Comparison of ENCODE assay signal across 9 mouse cellular contexts in genomic region chr6:108658051-108658415, GRCm38 (mm10). TPM values are rescaled to one million over a fixed set of nuclear protein-coding genes. Genes with fewer than 3 reads are reported as not detected.
DNase-seq lines count a peak whose midpoint lies in the region; ATAC-seq and TF ChIP-seq lines count a peak whose summit lies in the region.
"Had no signal": no experiment of that assay in that cellular context is flagged by ENCODE, and none has a peak within 500 bp of the region (broad histone marks: within the 10 kb centered on the region; RNA-seq: fewer than 3 reads in every experiment).

No protein-coding gene starts in this region.

- H3K9ac ChIP-seq in heart, embryonic 16.5 days (ENCODE audit: low read length): peak overlapping the region; percentile 81
- H3K9ac ChIP-seq in midbrain, postnatal 0 days (replicated peaks; ENCODE audit: low read length, poor library complexity, severe bottlenecking): no peak overlapping the region

- 62% methylated on average over 3 of the region's 3 CpGs for WGBS in heart, embryonic 16.5 days
- 61% methylated on average over 3 of the region's 3 CpGs for WGBS in midbrain, postnatal 0 days

- peak overlapping the region; percentile 93 for H3K4me3 ChIP-seq in heart, embryonic 16.5 days (ENCODE audit: low read length)
- peak overlapping the region; percentile 61; the same call in 1 of the 2 replicates for H3K4me3 ChIP-seq in midbrain, postnatal 0 days (ENCODE audit: low read depth, low read length)
- H3K4me3 ChIP-seq: erythroblast, embryonic 14.5 days had no signal

- H3K27ac ChIP-seq in heart, embryonic 16.5 days (ENCODE audit: low read length): peak overlapping the region; percentile 100
- no peak overlapping the region for H3K27ac ChIP-seq in midbrain, postnatal 0 days (ENCODE audit: low read depth, low read length)

- H3K36me3 ChIP-seq in heart, embryonic 16.5 days (ENCODE audit: control insufficient read depth, insufficient read depth): no peaks in the 10 kb centered on the region
- H3K36me3 ChIP-seq in midbrain, postnatal 0 days (ENCODE audit: insufficient read depth, low read length): no peaks in the 10 kb centered on the region

- H3K9me3 ChIP-seq in heart, embryonic 16.5 days (replicated peaks; ENCODE audit: control insufficient read depth, low read length): no peaks in the 10 kb centered on the region
- no peaks in the 10 kb centered on the region for H3K9me3 ChIP-seq in midbrain, postnatal 0 days (ENCODE audit: low read length)

- peak overlapping the region; percentile 90 for H3K4me2 ChIP-seq in heart, embryonic 16.5 days (ENCODE audit: low read depth, low read length)
- peak overlapping the region; percentile 86 for H3K4me2 ChIP-seq in midbrain, postnatal 0 days (ENCODE audit: low read depth, low read length, poor library complexity, severe bottlenecking)

- no peak for ATAC-seq in heart, embryonic 16.5 days (replicated peaks; ENCODE audit: extremely low read depth, insufficient read depth, low FRiP score)
- no peak for ATAC-seq in midbrain, postnatal 0 days (ENCODE audit: low FRiP score)

- peak; percentile 49 for DNase-seq in cerebellum, adult 11-12 months
- DNase-seq in cerebellum, adult 8-10 months: no peak
- peak; percentile 23 for DNase-seq in T-cell, adult 2 months (ENCODE audit: low spot score)
- peak; percentile 75 for DNase-seq in kidney, postnatal 14 days
- no peak for DNase-seq in midbrain, postnatal 0 days (ENCODE audit: low spot score)
- DNase-seq in left cerebral cortex, postnatal 25 days (ENCODE audit: low spot score in 2 of 2): no peak
- DNase-seq in ovary, adult 18-20 months (ENCODE audit: low spot score): no peak

- no peaks in the 10 kb centered on the region for H3K27me3 ChIP-seq in heart, embryonic 16.5 days (ENCODE audit: control insufficient read depth, insufficient read depth, low read length)
- no peaks in the 10 kb centered on the region for H3K27me3 ChIP-seq in midbrain, postnatal 0 days (ENCODE audit: insufficient read depth, low read length)

- TF ChIP-seq CTCF in midbrain, postnatal 0 days (IDR thresholded peaks at IDR 0.05): 0 out of 2 replicates have a peak, but pooled peaks have one; percentile 14

- intact Hi-C loops in left cerebral cortex, postnatal 25 days (cut with DNase I): no loop called here

- peaks cover 18% of the 10 kb centered on the region for H3K4me1 ChIP-seq in heart, embryonic 16.5 days (ENCODE audit: control insufficient read depth, insufficient read depth, low read length)
- 0 out of 2 replicates have a peak, but pooled peaks cover 7% of the 10 kb centered on the region for H3K4me1 ChIP-seq in midbrain, postnatal 0 days (ENCODE audit: insufficient read depth, low read length)

RNA-seq across cellular contexts. Expression of gene Bhlhe40, which starts 2.4 kb away (rescaled TPM):
- 24.4 and 28.5 TPM in 2 replicates for polyA plus RNA-seq in heart, embryonic 16.5 days (2015; fragmentation: Nextera tagmentation; extraction: Ambion mirVana)
- 8.8 and 10.8 TPM in 2 replicates for total RNA-seq in midbrain, postnatal 0 days (2014; rRNA removed)
- 5.9 and 7.9 TPM in 2 replicates for polyA plus RNA-seq in midbrain, postnatal 0 days (2015; fragmentation: Nextera tagmentation; extraction: Ambion mirVana)
- 100 to 1,000 TPM in 1 of 2 experiments, 10 to 100 TPM in 1; 78.2 to 102 TPM for total RNA-seq in left cerebral cortex, postnatal 25 days (2021)

Comparison
In these comparisons a context has a peak if more than half of its experiments do, and no peak if none do; other contexts are left out.
1. DNase-seq: peak in cerebellum, adult 11-12 months (single experiment), T-cell, adult 2 months (single experiment) and kidney, postnatal 14 days (single experiment); none in cerebellum, adult 8-10 months (single experiment), midbrain, postnatal 0 days (single experiment), left cerebral cortex, postnatal 25 days (0 of 2) and ovary, adult 18-20 months (single experiment).